Mouse (Mus musculus) testis, adult 2 months (tissue): ENCODE measurements around the gene Umad1.

Source experiments
- CTCF ChIP-seq: fragments of 200-500 bp; IDR thresholded peaks from 2 replicates; pipeline ENCODE4 v1.5.1; 2012; ENCODE audit warnings: low read depth, mild to moderate bottlenecking, inconsistent platforms, low read length, moderate library complexity; ENCODE audit not compliant: control insufficient read depth, insufficient read depth, insufficient replicate concordance
- POLR2A ChIP-seq: fragments of 200-500 bp; IDR thresholded peaks from 2 replicates; pipeline ENCODE4 v1.6.1; 2012; ENCODE audit warnings: low read depth, mild to moderate bottlenecking, inconsistent platforms, low read length, moderate library complexity; ENCODE audit not compliant: control insufficient read depth

DNA sequence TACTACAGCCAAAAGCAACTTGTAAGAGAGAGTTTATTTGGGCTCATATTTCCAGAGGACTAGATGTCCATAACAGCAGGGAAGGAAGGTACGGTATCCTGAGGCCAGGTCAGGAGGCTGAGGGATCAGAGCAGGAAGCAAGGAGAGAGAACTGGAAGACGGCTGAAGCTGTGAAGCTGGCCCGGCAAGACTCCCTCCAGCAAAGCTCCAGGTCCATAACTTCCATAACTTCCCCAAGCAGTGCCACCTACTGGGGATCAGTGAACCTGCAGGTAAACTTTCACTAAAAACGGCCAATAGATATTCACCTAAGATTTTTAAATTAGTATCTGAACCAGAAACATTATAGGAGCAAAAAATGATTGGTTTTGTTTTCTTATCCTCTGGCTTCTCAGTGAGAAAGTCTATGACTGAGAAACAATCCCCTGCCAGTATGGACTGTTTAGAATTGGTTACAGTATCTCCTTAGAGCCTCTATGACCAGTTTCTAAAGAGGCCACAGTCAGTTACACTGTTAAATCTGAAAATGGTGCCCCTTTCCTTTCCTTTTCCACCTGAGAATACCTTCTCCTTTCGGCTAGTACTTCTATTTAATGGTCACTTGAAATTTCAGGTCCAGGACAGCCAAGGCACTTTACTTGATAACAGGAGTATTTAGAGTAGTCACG is 15.4 kb downstream of the Umad1 start:
- TF ChIP-seq CTCF: no peak; the same call in 1 of the 2 replicates
- no peak for TF ChIP-seq POLR2A
